Mouse (Mus musculus): Measurements from ENCODE around the gene Med13l.

DNA sequence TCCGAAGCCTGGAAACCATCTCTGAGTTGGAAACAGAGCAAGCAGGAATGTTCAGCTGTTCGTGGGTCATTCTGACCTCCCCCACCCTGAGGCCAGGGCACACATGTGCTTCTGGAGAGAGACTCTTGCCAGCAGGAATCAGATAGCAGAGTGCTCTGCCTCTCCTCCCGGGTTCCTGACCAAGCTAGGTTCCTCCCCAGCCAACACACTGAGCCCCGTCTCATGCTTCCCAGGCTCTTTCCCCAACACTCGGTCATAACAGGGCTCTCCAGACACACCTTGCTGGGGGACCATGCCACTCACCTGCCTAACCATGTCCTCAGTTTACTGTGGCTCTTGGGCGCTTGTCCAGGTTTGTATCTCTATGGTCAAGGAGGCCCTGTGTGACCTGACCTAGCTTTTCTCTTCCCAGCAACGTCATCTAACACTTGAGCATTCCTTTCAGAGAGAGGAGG, 252.5 kb downstream of the Med13l start:
- TF ChIP-seq POLR2A (IDR thresholded peaks at IDR 0.05; ENCODE audit: extremely low read depth, insufficient read depth, low read length) (no peak), CTCF (IDR thresholded peaks at IDR 0.05; ENCODE audit: low read depth, low read length) (no peak)

All from liver, adult 2 months (tissue).